Mouse (Mus musculus): ENCODE results near the gene Arhgef10l.

The Arhgef10l gene

GRCm38 (mm10) chr4:140661406-140662022 lies 4.3 kb downstream of the Arhgef10l start:
- DNase-seq (ENCODE audit: low spot score in 2 of 2): no peak

GRCm38 (mm10) chr4:140657681-140658575 lies 7.9 kb downstream of the Arhgef10l start:
- DNase-seq (ENCODE audit: low spot score in 2 of 2): no peak

- no peak for DNase-seq (ENCODE audit: low spot score in 2 of 2)
Measured at GRCm38 (mm10) chr4:140656529-140656928, 9.3 kb downstream of the Arhgef10l start.

GRCm38 (mm10) chr4:140654798-140655197 lies 11.0 kb downstream of the Arhgef10l start:
- DNase-seq (ENCODE audit: low spot score in 2 of 2): no peak

- no peak for DNase-seq (ENCODE audit: low spot score in 2 of 2)
Measured at GRCm38 (mm10) chr4:140653835-140654583, 11.8 kb downstream of the Arhgef10l start.

- DNase-seq (ENCODE audit: low spot score in 2 of 2): no peak
Measured at GRCm38 (mm10) chr4:140649731-140650130, 16.1 kb downstream of the Arhgef10l start.

GRCm38 (mm10) chr4:140649207-140649591 lies 16.6 kb downstream of the Arhgef10l start:
- no peak for DNase-seq (ENCODE audit: low spot score in 2 of 2)

- DNase-seq (ENCODE audit: low spot score in 2 of 2): no peak
Measured at GRCm38 (mm10) chr4:140648443-140649206, 17.2 kb downstream of the Arhgef10l start.

GRCm38 (mm10) chr4:140647711-140648421 lies 17.9 kb downstream of the Arhgef10l start:
- peak in 1 of 2 experiments; percentile 13 for DNase-seq (ENCODE audit: low spot score in 2 of 2)

- DNase-seq (ENCODE audit: low spot score in 2 of 2): no peak
Measured at GRCm38 (mm10) chr4:140645638-140646037, 20.2 kb downstream of the Arhgef10l start.

GRCm38 (mm10) chr4:140644701-140645100 lies 21.1 kb downstream of the Arhgef10l start:
- DNase-seq (ENCODE audit: low spot score in 2 of 2): no peak

GRCm38 (mm10) chr4:140644276-140644675 lies 21.5 kb downstream of the Arhgef10l start:
- DNase-seq (ENCODE audit: low spot score in 2 of 2): no peak

GRCm38 (mm10) chr4:140642378-140642777 lies 23.4 kb downstream of the Arhgef10l start:
- DNase-seq (ENCODE audit: low spot score in 2 of 2): no peak

GRCm38 (mm10) chr4:140641414-140641918 lies 24.3 kb downstream of the Arhgef10l start:
- no peak for DNase-seq (ENCODE audit: low spot score in 2 of 2)

GRCm38 (mm10) chr4:140640668-140641067 lies 25.1 kb downstream of the Arhgef10l start:
- no peak for DNase-seq (ENCODE audit: low spot score in 2 of 2)

- DNase-seq (ENCODE audit: low spot score in 2 of 2): no peak
Measured at GRCm38 (mm10) chr4:140640242-140640523, 25.6 kb downstream of the Arhgef10l start.

- no peak for DNase-seq (ENCODE audit: low spot score in 2 of 2)
Measured at GRCm38 (mm10) chr4:140639431-140640241, 26.2 kb downstream of the Arhgef10l start.

- DNase-seq (ENCODE audit: low spot score in 2 of 2): no peak
Measured at GRCm38 (mm10) chr4:140638591-140638990, 27.2 kb downstream of the Arhgef10l start.

- no peak for DNase-seq (ENCODE audit: low spot score in 2 of 2)
Measured at GRCm38 (mm10) chr4:140637269-140637668, 28.5 kb downstream of the Arhgef10l start.
